Mouse (Mus musculus) Muller cell, postnatal 12 days (primary cell): Measurements from ENCODE around the gene Ccdc59.

ENCODE experiments used
- DNase-seq: peaks from one replicate; pipeline ENCODE4 v3.0.0-alpha.2; 2015; ENCODE audit errors: inconsistent ontology term

Gene Ccdc59

GRCm38 (mm10) chr10:105840928-105841888 lies at the start of gene Ccdc59, which contains the start of gene Mettl25:
Gene Ccdc59, plus strand, starts transcription at chr10:105841067.
Gene Mettl25, minus strand, starts transcription at chr10:105841380.
- peak; percentile 97 for DNase-seq

GRCm38 (mm10) chr10:105793776-105794552 lies 46.9 kb upstream of the Ccdc59 start:
- no peak for DNase-seq

GRCm38 (mm10) chr10:105797250-105797924 lies 43.5 kb upstream of the Ccdc59 start:
- DNase-seq, result no peak

- DNase-seq, result no peak
These were observed 39.7 kb upstream of the Ccdc59 start for GRCm38 (mm10) chr10:105801147-105801546.

GRCm38 (mm10) chr10:105802132-105802531 lies 38.7 kb upstream of the Ccdc59 start:
- no peak for DNase-seq

- DNase-seq, result no peak
These were observed 37.4 kb upstream of the Ccdc59 start for GRCm38 (mm10) chr10:105803461-105803860.

- no peak for DNase-seq
These were observed 34.4 kb upstream of the Ccdc59 start for GRCm38 (mm10) chr10:105806259-105807010.

- DNase-seq, result no peak
These were observed 6.1 kb upstream of the Ccdc59 start for GRCm38 (mm10) chr10:105834627-105835228.

- no peak for DNase-seq
These were observed 1.7 kb downstream of the Ccdc59 start for GRCm38 (mm10) chr10:105842574-105842973.

- DNase-seq, result no peak
These were observed 9.4 kb downstream of the Ccdc59 start for GRCm38 (mm10) chr10:105850286-105850685.

GRCm38 (mm10) chr10:105851136-105851535 lies 10.3 kb downstream of the Ccdc59 start:
- no peak for DNase-seq

- DNase-seq, result peak; percentile 8
These were observed 26.4 kb downstream of the Ccdc59 start for GRCm38 (mm10) chr10:105867312-105867711.
